Mouse (Mus musculus) embryo, embryonic 10 days (tissue): ENCODE results near the gene Stx18.

Source experiments
- DNase-seq: peaks from one replicate; pipeline ENCODE4 v3.0.0-alpha.2; 2015; ENCODE audit warnings: low spot score

The Stx18 gene

GRCm38 (mm10) chr5:38038710-38039592 lies at the start of gene Stx18:
Gene Stx18, plus strand, starts transcription at chr5:38038742.
- peak; percentile 95 for DNase-seq

- no peak for DNase-seq
Observed at GRCm38 (mm10) chr5:37992346-37992745, 46.2 kb upstream of the Stx18 start.

GRCm38 (mm10) chr5:37998805-37999204 lies 39.7 kb upstream of the Stx18 start:
- no peak for DNase-seq

- peak; percentile 20 for DNase-seq
Observed at GRCm38 (mm10) chr5:38002573-38002972, 36.0 kb upstream of the Stx18 start.

GRCm38 (mm10) chr5:38004746-38005145 lies 33.8 kb upstream of the Stx18 start:
- DNase-seq = no peak

GRCm38 (mm10) chr5:38006415-38007347 lies 31.9 kb upstream of the Stx18 start:
- DNase-seq = peak; percentile 41

- DNase-seq = no peak
Observed at GRCm38 (mm10) chr5:38009071-38009470, 29.5 kb upstream of the Stx18 start.

GRCm38 (mm10) chr5:38014916-38015315 lies 23.6 kb upstream of the Stx18 start:
- DNase-seq = peak; percentile 32

- no peak for DNase-seq
Observed at GRCm38 (mm10) chr5:38016945-38017344, 21.6 kb upstream of the Stx18 start.

GRCm38 (mm10) chr5:38027656-38028055 lies 10.9 kb upstream of the Stx18 start:
- DNase-seq = no peak

- DNase-seq = peak; percentile 16
Observed at GRCm38 (mm10) chr5:38038274-38038673, 268 bp upstream of the Stx18 start.

- no peak for DNase-seq
Observed at GRCm38 (mm10) chr5:38039796-38040195, 1.3 kb downstream of the Stx18 start.

GRCm38 (mm10) chr5:38044923-38045322 lies 6.4 kb downstream of the Stx18 start:
- DNase-seq = no peak

- peak; percentile 38 for DNase-seq
Observed at GRCm38 (mm10) chr5:38048177-38048576, 9.6 kb downstream of the Stx18 start.

- DNase-seq = no peak
Observed at GRCm38 (mm10) chr5:38061051-38061450, 22.5 kb downstream of the Stx18 start.

GRCm38 (mm10) chr5:38062709-38063108 lies 24.2 kb downstream of the Stx18 start:
- DNase-seq = peak; percentile 35

GRCm38 (mm10) chr5:38063339-38063738 lies 24.8 kb downstream of the Stx18 start:
- no peak for DNase-seq

- no peak for DNase-seq
Observed at GRCm38 (mm10) chr5:38064043-38064575, 25.6 kb downstream of the Stx18 start.

GRCm38 (mm10) chr5:38064701-38065100 lies 26.2 kb downstream of the Stx18 start:
- peak; percentile 56 for DNase-seq

GRCm38 (mm10) chr5:38065454-38065853 lies 26.9 kb downstream of the Stx18 start:
- DNase-seq = no peak

GRCm38 (mm10) chr5:38066606-38067005 lies 28.1 kb downstream of the Stx18 start:
- no peak for DNase-seq

GRCm38 (mm10) chr5:38076326-38076725 lies 37.8 kb downstream of the Stx18 start:
- DNase-seq = no peak
